Mouse (Mus musculus): Measurements from ENCODE around the gene Slc9a4. TPM values are rescaled to one million over a fixed set of nuclear protein-coding genes. Genes with fewer than 3 reads are reported as not detected.

The Slc9a4 gene
- polyA plus RNA-seq, 1 experiment from 2014 or later = not detected

Other genes with a start within 250 kb of the Slc9a4 start
- gene Il1rl1, start 150.5 kb upstream of the Slc9a4 start, polyA plus RNA-seq (2015; fragmentation: Nextera tagmentation; extraction: Ambion mirVana) = not detected in 2 replicates
- gene Il18r1, start 114.5 kb upstream of the Slc9a4 start, polyA plus RNA-seq (2015; fragmentation: Nextera tagmentation; extraction: Ambion mirVana) = not detected in 2 replicates
- gene Il18rap, start 64.7 kb upstream of the Slc9a4 start, polyA plus RNA-seq (2015; fragmentation: Nextera tagmentation; extraction: Ambion mirVana) = 0.10 and 0.19 TPM in 2 replicates
- gene Slc9a2, start 100.5 kb downstream of the Slc9a4 start, polyA plus RNA-seq (2015; fragmentation: Nextera tagmentation; extraction: Ambion mirVana) = 0.09 and 0.13 TPM in 2 replicates
- 5.8 TPM in 2 replicates for gene Mfsd9, start 210.6 kb downstream of the Slc9a4 start, polyA plus RNA-seq (2015; fragmentation: Nextera tagmentation; extraction: Ambion mirVana)
- 0.06 TPM in 1 of 2 replicates, not detected in the other for gene Tmem182, start 225.5 kb downstream of the Slc9a4 start, polyA plus RNA-seq (2015; fragmentation: Nextera tagmentation; extraction: Ambion mirVana)